Mouse (Mus musculus): ENCODE results near the gene Impg1. TPM values are rescaled to one million over a fixed set of nuclear protein-coding genes. Genes with fewer than 3 reads are reported as not detected.

Impg1 gene
- polyA plus RNA-seq, 2 experiments, result not detected

DNA sequence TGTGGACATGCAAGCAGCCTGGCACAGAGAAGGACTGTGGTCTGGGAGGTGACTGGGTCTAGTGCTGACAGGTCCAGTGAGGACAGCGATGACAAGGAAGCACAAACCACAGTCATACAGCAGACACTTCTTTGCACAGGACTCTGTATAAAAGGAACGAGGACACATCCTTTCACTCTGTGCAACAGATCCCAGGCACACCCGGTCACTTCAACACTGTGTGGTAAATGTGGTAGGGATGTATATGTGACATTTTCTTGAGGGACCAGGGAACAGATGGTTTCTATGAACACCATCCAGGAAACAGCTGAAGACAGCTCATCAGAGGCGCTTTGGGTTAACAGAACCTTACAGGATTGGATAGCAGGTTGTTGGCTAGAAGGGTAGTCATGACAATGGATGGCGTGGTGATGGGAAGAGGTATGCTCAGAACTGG, 92.0 kb downstream of the Impg1 start:
- no peak for TF ChIP-seq EP300 (IDR thresholded peaks at IDR 0.05; ENCODE audit: low read depth)
- TF ChIP-seq CTCF (IDR thresholded peaks at IDR 0.05; ENCODE audit: low read depth), result no peak
- ATAC-seq (ENCODE audit: insufficient read depth) (no peak), DNase-seq (ENCODE audit: low read depth in 3 of 3, low spot score in 3 of 3) (no peak)
- H3K4me1 ChIP-seq (replicated peaks; ENCODE audit: control insufficient read depth in 2 of 2, insufficient read depth in 2 of 2, low read length in 1 of 2), result no peaks in the 10 kb centered on the region
- no peaks in the 10 kb centered on the region for H3K9me3 ChIP-seq (ENCODE audit: control insufficient read depth, low read length)
- H3K4me3 ChIP-seq (ENCODE audit: insufficient read depth in 1 of 2, low read depth in 2 of 2, low read length in 2 of 2), result no peak overlapping the region
- 52% methylated on average over 5 of the region's 5 CpGs for WGBS (ENCODE audit: insufficient replicate concordance)
- H3K9ac ChIP-seq (replicated peaks), result no peak overlapping the region
- H3K27ac ChIP-seq, result no peak overlapping the region
- no peak overlapping the region for H3K4me2 ChIP-seq (ENCODE audit: low read depth)
- no peaks in the 10 kb centered on the region for H3K27me3 ChIP-seq (ENCODE audit: control insufficient read depth, insufficient read depth, low read length)
- no peaks in the 10 kb centered on the region for H3K36me3 ChIP-seq (replicated peaks; ENCODE audit: control insufficient read depth, insufficient read depth, low read depth)

DNA sequence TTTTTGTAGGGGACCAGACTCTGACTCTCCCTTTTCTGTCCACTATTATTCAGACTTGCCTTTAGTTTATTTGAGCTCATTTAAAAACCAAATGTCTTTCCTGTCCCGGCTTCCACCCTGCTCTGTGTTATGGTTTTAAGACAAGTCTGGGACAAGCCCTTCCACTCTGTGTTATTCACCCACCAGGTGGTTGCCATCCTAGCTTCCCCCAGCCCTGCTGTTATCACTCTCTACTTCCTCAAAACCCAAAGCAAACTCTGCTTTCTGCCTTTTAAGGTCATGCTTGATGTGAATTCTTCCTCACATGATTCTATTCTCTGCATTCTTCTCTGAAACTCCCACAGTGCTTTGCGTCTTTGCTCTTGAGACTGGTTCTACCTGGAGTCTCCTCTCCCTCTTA, 96.6 kb downstream of the Impg1 start:
- no peak overlapping the region for H3K4me2 ChIP-seq (ENCODE audit: low read depth)
- no peak overlapping the region for H3K4me3 ChIP-seq (ENCODE audit: insufficient read depth in 1 of 2, low read depth in 2 of 2, low read length in 2 of 2)
- no peaks in the 10 kb centered on the region for H3K36me3 ChIP-seq (replicated peaks; ENCODE audit: control insufficient read depth, insufficient read depth, low read depth)
- no peaks in the 10 kb centered on the region for H3K27me3 ChIP-seq (ENCODE audit: control insufficient read depth, insufficient read depth, low read length)
- ATAC-seq (ENCODE audit: insufficient read depth), result no peak
- no peaks in the 10 kb centered on the region for H3K4me1 ChIP-seq (replicated peaks; ENCODE audit: control insufficient read depth in 2 of 2, insufficient read depth in 2 of 2, low read length in 1 of 2)
- no peak for DNase-seq (ENCODE audit: low read depth in 3 of 3, low spot score in 3 of 3)
- no peak for TF ChIP-seq CTCF (IDR thresholded peaks at IDR 0.05; ENCODE audit: low read depth)
- TF ChIP-seq EP300 (IDR thresholded peaks at IDR 0.05; ENCODE audit: low read depth), result no peak
- H3K27ac ChIP-seq, result no peak overlapping the region
- 56% methylated on average over 2 of the region's 2 CpGs for WGBS (ENCODE audit: insufficient replicate concordance)
- H3K9ac ChIP-seq (replicated peaks), result no peak overlapping the region
- no peaks in the 10 kb centered on the region for H3K9me3 ChIP-seq (ENCODE audit: control insufficient read depth, low read length)

DNA sequence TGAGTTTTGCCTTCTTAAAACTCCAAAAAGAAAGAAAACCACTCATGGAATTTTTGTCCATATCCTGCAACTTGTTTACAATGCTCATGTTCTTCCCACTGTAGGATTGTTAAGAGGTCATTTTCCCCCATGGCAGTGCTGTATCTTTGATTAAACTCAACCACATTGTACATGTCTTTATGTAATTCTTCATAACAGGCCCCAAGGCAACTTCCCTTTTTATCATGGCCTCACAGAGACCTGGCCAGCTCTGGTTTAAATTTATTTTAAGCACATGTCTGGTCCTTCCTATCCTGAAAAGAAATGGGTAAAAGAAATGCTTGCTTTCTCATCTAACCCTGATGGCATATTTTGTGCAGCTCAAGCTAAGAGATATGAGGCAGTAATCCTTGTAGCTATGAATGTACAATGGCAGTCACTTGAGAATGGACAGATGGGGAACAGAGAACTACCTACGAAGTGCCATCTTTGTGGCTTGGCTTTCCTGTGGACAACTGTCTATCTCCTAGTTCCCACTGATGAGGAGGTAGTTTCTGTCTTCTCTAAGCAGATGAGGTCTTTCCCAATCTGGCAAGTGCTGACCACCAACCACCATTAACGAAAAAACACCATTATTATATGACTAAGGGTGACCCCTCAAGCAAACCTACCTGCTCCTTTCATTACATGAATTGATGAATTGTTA, 97.6 kb downstream of the Impg1 start:
- Histone ChIP-seq H3K4me3 (ENCODE audit: insufficient read depth in 1 of 2, low read depth in 2 of 2, low read length in 2 of 2) (no peak overlapping the region), H3K9me3 (ENCODE audit: control insufficient read depth, low read length) (no peaks in the 10 kb centered on the region), H3K27me3 (ENCODE audit: control insufficient read depth, insufficient read depth, low read length) (no peaks in the 10 kb centered on the region), H3K9ac (replicated peaks) (no peak overlapping the region), H3K27ac (no peak overlapping the region), H3K4me1 (replicated peaks; ENCODE audit: control insufficient read depth in 2 of 2, insufficient read depth in 2 of 2, low read length in 1 of 2) (no peaks in the 10 kb centered on the region), H3K36me3 (replicated peaks; ENCODE audit: control insufficient read depth, insufficient read depth, low read depth) (no peaks in the 10 kb centered on the region), H3K4me2 (ENCODE audit: low read depth) (no peak overlapping the region)
- ATAC-seq (ENCODE audit: insufficient read depth) (no peak), DNase-seq (ENCODE audit: low read depth in 3 of 3, low spot score in 3 of 3) (no peak)
- WGBS (ENCODE audit: insufficient replicate concordance), result 43% methylated on average over 2 of the region's 2 CpGs
- TF ChIP-seq EP300 (IDR thresholded peaks at IDR 0.05; ENCODE audit: low read depth) (no peak), CTCF (IDR thresholded peaks at IDR 0.05; ENCODE audit: low read depth) (no peak)

DNA sequence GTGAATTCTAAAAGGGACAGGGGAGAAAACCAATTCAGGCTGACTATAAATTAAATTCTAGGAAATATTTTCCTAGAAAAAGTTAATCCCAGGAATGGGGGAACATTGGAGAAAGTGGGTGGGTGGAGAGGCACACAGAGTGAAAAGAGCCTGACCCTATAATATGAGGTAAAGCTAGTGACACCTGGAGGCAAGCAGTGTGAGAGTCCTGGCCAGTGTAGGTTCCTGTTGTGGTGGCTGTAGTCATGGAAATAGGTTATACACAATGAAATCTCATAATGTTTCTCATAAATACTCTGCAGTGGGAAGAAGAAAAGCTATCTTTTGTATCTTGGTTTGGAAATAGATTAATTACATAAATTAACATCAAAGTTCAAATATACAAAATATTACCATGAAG, 105.2 kb downstream of the Impg1 start:
- no peaks in the 10 kb centered on the region for H3K36me3 ChIP-seq (replicated peaks; ENCODE audit: control insufficient read depth, insufficient read depth, low read depth)
- ATAC-seq (ENCODE audit: insufficient read depth) (no peak), DNase-seq (ENCODE audit: low read depth in 3 of 3, low spot score in 3 of 3) (no peak)
- no peak for TF ChIP-seq EP300 (IDR thresholded peaks at IDR 0.05; ENCODE audit: low read depth)
- TF ChIP-seq CTCF (IDR thresholded peaks at IDR 0.05; ENCODE audit: low read depth), result no peak
- H3K4me3 ChIP-seq (ENCODE audit: insufficient read depth in 1 of 2, low read depth in 2 of 2, low read length in 2 of 2), result no peak overlapping the region
- no peak overlapping the region for H3K27ac ChIP-seq
- no peaks in the 10 kb centered on the region for H3K27me3 ChIP-seq (ENCODE audit: control insufficient read depth, insufficient read depth, low read length)
- H3K4me1 ChIP-seq (replicated peaks; ENCODE audit: control insufficient read depth in 2 of 2, insufficient read depth in 2 of 2, low read length in 1 of 2), result no peaks in the 10 kb centered on the region
- H3K9me3 ChIP-seq (ENCODE audit: control insufficient read depth, low read length), result no peaks in the 10 kb centered on the region
- no peak overlapping the region for H3K9ac ChIP-seq (replicated peaks)
- no peak overlapping the region for H3K4me2 ChIP-seq (ENCODE audit: low read depth)

DNA sequence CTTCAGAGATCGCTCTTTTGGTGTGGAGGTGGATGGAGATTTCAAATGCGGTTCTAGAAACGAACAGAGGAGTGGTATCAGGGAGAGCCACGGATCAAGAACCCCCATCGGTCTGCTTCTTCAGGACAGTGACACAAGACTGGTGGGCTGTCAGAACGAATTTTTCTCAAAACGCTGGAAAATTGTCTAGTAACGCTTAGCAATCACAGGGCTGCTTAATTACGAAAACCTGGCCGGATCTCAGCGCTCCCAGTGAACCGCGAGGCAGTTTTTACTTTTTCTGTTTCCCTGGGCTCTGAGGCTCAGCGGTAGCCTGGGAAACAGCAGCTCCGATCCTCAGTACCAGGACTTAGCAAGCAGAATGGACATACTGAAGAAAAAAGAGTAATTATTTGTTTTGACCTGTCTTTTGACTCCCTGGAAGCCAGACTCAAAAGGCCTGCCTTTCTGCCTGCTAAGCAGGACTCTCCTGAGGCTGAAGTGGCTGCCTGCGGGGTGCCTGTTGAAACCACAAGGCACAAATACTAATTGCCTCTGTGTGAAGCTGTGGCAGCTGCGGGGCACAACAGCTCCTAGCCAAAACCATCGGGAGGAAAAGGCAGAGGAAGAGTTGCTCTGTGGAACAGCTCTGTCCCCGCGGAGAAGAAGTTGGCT, 113.5 kb downstream of the Impg1 start:
- Histone ChIP-seq H3K9ac (replicated peaks) (no peak overlapping the region), H3K27ac (no peak overlapping the region), H3K9me3 (ENCODE audit: control insufficient read depth, low read length) (no peaks in the 10 kb centered on the region), H3K36me3 (replicated peaks; ENCODE audit: control insufficient read depth, insufficient read depth, low read depth) (no peaks in the 10 kb centered on the region), H3K27me3 (ENCODE audit: control insufficient read depth, insufficient read depth, low read length) (no peaks in the 10 kb centered on the region), H3K4me2 (ENCODE audit: low read depth) (no peak overlapping the region), H3K4me3 (ENCODE audit: insufficient read depth in 1 of 2, low read depth in 2 of 2, low read length in 2 of 2) (no peak overlapping the region), H3K4me1 (replicated peaks; ENCODE audit: control insufficient read depth in 2 of 2, insufficient read depth in 2 of 2, low read length in 1 of 2) (no peaks in the 10 kb centered on the region)
- WGBS (ENCODE audit: insufficient replicate concordance), result 41% methylated on average over 20 of the region's 20 CpGs
- ATAC-seq (ENCODE audit: insufficient read depth) (no peak), DNase-seq (ENCODE audit: low read depth in 3 of 3, low spot score in 3 of 3) (no peak)
- TF ChIP-seq EP300 (IDR thresholded peaks at IDR 0.05; ENCODE audit: low read depth) (no peak), CTCF (IDR thresholded peaks at IDR 0.05; ENCODE audit: low read depth) (no peak)

Data from liver, embryonic 14.5 days (tissue).